9 mouse cellular contexts compared by ENCODE assay signal in genomic region chr6:115361606-115362462, GRCm38 (mm10). TPM values are rescaled to one million over a fixed set of nuclear protein-coding genes. Genes with fewer than 3 reads are reported as not detected.
A peak's percentile ranks its signal among the peaks of the same experiment; 100 is the strongest.
DNase-seq lines count a peak whose midpoint lies in the region; ATAC-seq and TF ChIP-seq lines count a peak whose summit lies in the region.
"Had no signal": no experiment of that assay in that cellular context is flagged by ENCODE, and none has a peak within 500 bp of the region (broad histone marks: within the 10 kb centered on the region; RNA-seq: fewer than 3 reads in every experiment).

No protein-coding gene starts in this region.

- no peak for TF ChIP-seq CTCF in kidney, adult 2 months (conservative IDR thresholded peaks at IDR 0.05; ENCODE audit: insufficient read depth, insufficient read length, low read depth, low read length)

- H3K27me3 ChIP-seq in embryonic facial prominence, embryonic 13.5 days: peaks cover 41% of the 10 kb centered on the region
- peaks cover 24% of the 10 kb centered on the region for H3K27me3 ChIP-seq in heart, embryonic 10.5 days (ENCODE audit: insufficient read depth, poor library complexity, severe bottlenecking)
- H3K27me3 ChIP-seq in kidney, adult 2 months (replicated peaks; ENCODE audit: control insufficient read depth, insufficient read depth, low read length): 0 out of 2 replicates have a peak, but pooled peaks cover 1% of the 10 kb centered on the region
- H3K27me3 ChIP-seq in liver, embryonic 16.5 days (ENCODE audit: control insufficient read depth, insufficient read depth, low read depth, low read length): peaks cover 26% of the 10 kb centered on the region
- H3K27me3 ChIP-seq in myocyte (ENCODE audit: control insufficient read depth, insufficient read depth, insufficient read length): no peaks in the 10 kb centered on the region

- ATAC-seq in embryonic facial prominence, embryonic 13.5 days (ENCODE audit: insufficient number of reproducible peaks, insufficient read depth, low FRiP score, low TSS enrichment, low read depth): peak; percentile 62; the same call in 1 of the 2 replicates
- no peak for ATAC-seq in liver, embryonic 16.5 days (ENCODE audit: low read depth)

- H3K4me2 ChIP-seq in embryonic facial prominence, embryonic 13.5 days: peak overlapping the region; percentile 99
- peak overlapping the region; percentile 71 for H3K4me2 ChIP-seq in liver, embryonic 16.5 days (ENCODE audit: low read depth, low read length)
- peak overlapping the region; percentile 76 for H3K4me2 ChIP-seq in myocyte (ENCODE audit: low read depth)

- TF ChIP-seq POLR2A in kidney, adult 2 months (IDR thresholded peaks at IDR 0.05; ENCODE audit: low read depth, low read length): no peak
- TF ChIP-seq POLR2A in myocyte (IDR thresholded peaks at IDR 0.05; ENCODE audit: insufficient read length, low read depth): no peak

- H3K9me3 ChIP-seq in embryonic facial prominence, embryonic 13.5 days: peaks cover 6% of the 10 kb centered on the region
- no peaks in the 10 kb centered on the region for H3K9me3 ChIP-seq in heart, embryonic 10.5 days
- H3K9me3 ChIP-seq in liver, embryonic 16.5 days (replicated peaks; ENCODE audit: control insufficient read depth, low read length): no peaks in the 10 kb centered on the region

- H3ac ChIP-seq in myocyte (ENCODE audit: control insufficient read depth, insufficient read length): peak overlapping the region; percentile 30

- DNase-seq in layer of hippocampus, adult 8-10 months (ENCODE audit: low spot score in 2 of 2): peak; percentile 6 to 9
- DNase-seq in layer of hippocampus, adult 9-11 months: no peak
- peak; percentile 77 for DNase-seq in heart, embryonic 10.5 days (ENCODE audit: low spot score)
- no peak for DNase-seq in kidney, adult 2 months
- DNase-seq in thymus, postnatal 0 days (ENCODE audit: low spot score): peak; percentile 25

- H3K9ac ChIP-seq in embryonic facial prominence, embryonic 13.5 days: peak overlapping the region; percentile 72
- 0 out of 2 replicates have a peak overlapping the region, but pooled peaks have one; percentile 41 for H3K9ac ChIP-seq in liver, embryonic 16.5 days (ENCODE audit: low read depth, low read length)

- peak overlapping the region; percentile 59 for H3K4me3 ChIP-seq in embryonic facial prominence, embryonic 13.5 days
- H3K4me3 ChIP-seq in heart, embryonic 10.5 days: peak overlapping the region; percentile 78
- peak overlapping the region; percentile 63 for H3K4me3 ChIP-seq in kidney, adult 2 months (ENCODE audit: insufficient read depth, low read depth, low read length)
- peak overlapping the region; percentile 56 for H3K4me3 ChIP-seq in liver, embryonic 16.5 days (ENCODE audit: low read depth, low read length)
- peak overlapping the region; percentile 29 for H3K4me3 ChIP-seq in myocyte

- peaks cover 14% of the 10 kb centered on the region for H3K4me1 ChIP-seq in embryonic facial prominence, embryonic 13.5 days
- H3K4me1 ChIP-seq in heart, embryonic 10.5 days: peaks cover 15% of the 10 kb centered on the region
- no peaks in the 10 kb centered on the region for H3K4me1 ChIP-seq in kidney, adult 2 months (ENCODE audit: control insufficient read depth, insufficient read depth, low read length)
- H3K4me1 ChIP-seq in liver, embryonic 16.5 days (ENCODE audit: control insufficient read depth, low read depth, low read length): peaks cover 2% of the 10 kb centered on the region

- H3K79me2 ChIP-seq in myocyte (ENCODE audit: control insufficient read depth, insufficient read depth): no peaks in the 10 kb centered on the region

- no peaks in the 10 kb centered on the region for H3K36me3 ChIP-seq in embryonic facial prominence, embryonic 13.5 days
- no peaks in the 10 kb centered on the region for H3K36me3 ChIP-seq in heart, embryonic 10.5 days
- H3K36me3 ChIP-seq in kidney, adult 2 months (ENCODE audit: control insufficient read depth, insufficient read depth, low read length): no peaks in the 10 kb centered on the region
- no peaks in the 10 kb centered on the region for H3K36me3 ChIP-seq in liver, embryonic 16.5 days (ENCODE audit: control insufficient read depth, insufficient read depth)
- no peaks in the 10 kb centered on the region for H3K36me3 ChIP-seq in myocyte (ENCODE audit: control insufficient read depth, insufficient read depth)
- H3K36me3 ChIP-seq: G1E had no signal

- no peak overlapping the region for H3K27ac ChIP-seq in embryonic facial prominence, embryonic 13.5 days
- H3K27ac ChIP-seq in heart, embryonic 10.5 days: no peak overlapping the region
- H3K27ac ChIP-seq in kidney, adult 2 months (ENCODE audit: insufficient read depth, low read depth, low read length): no peak overlapping the region
- H3K27ac ChIP-seq in liver, embryonic 16.5 days (ENCODE audit: low read length): no peak overlapping the region

- WGBS in embryonic facial prominence, embryonic 13.5 days: 2% methylated on average over 48 of the region's 48 CpGs
- WGBS in heart, embryonic 10.5 days: under 1% methylated on average over 48 of the region's 48 CpGs
- WGBS in kidney, adult 2 months: 8% methylated on average over 48 of the region's 48 CpGs
- WGBS in liver, embryonic 16.5 days (ENCODE audit: insufficient replicate concordance): 2% methylated on average over 48 of the region's 48 CpGs

TF ChIP-seq in myocyte, 11 proteins besides CTCF, POLR2A, EP300 and RAD21:
- TF ChIP-seq CEBPB (IDR thresholded peaks at IDR 0.05; ENCODE audit: insufficient read depth, poor library complexity, severe bottlenecking) (no peak), USF1 (IDR thresholded peaks at IDR 0.05; ENCODE audit: low read depth) (no peak), SRF (IDR thresholded peaks at IDR 0.05; ENCODE audit: control insufficient read depth, insufficient read length, low read depth) (no peak)
TF ChIP-seq in myocyte: peak in this region for 0.

RNA-seq across cellular contexts. Expression of gene Pparg, which starts 1.1 kb away (rescaled TPM):
- total RNA-seq in layer of hippocampus, adult 8-10 months (2022): 1 to 10 TPM; 1.9 to 4.5 (median 3.6) TPM
- polyA plus RNA-seq in embryonic facial prominence, embryonic 13.5 days (2015; fragmentation: Nextera tagmentation; extraction: Ambion mirVana): 1.6 and 1.8 TPM in 2 replicates
- 0.88 and 1.3 TPM in 2 replicates for polyA plus RNA-seq in heart, embryonic 10.5 days (2016; fragmentation: Nextera tagmentation; extraction: Ambion mirVana)
- polyA plus RNA-seq in kidney, adult 2 months (2012; rRNA removed): 12.8 and 13.5 TPM in 2 replicates
- 1.5 and 1.7 TPM in 2 replicates for polyA plus RNA-seq in liver, embryonic 16.5 days (2015; fragmentation: Nextera tagmentation; extraction: Ambion mirVana)
- 2.2 TPM for polyA plus RNA-seq in myocyte (2012; fragmentation: generic; extraction: Trizol)
- 4.7 and 5.9 TPM in 2 replicates for polyA plus RNA-seq in thymus, postnatal 0 days (2015; fragmentation: Nextera tagmentation; extraction: Ambion mirVana)
- total RNA-seq: G1E had no signal
- polyA plus RNA-seq: G1E had no signal

Comparison
In these comparisons a context has a peak if more than half of its experiments do, and no peak if none do; other contexts are left out.
1. DNase-seq: peak in layer of hippocampus, adult 8-10 months (2 of 2), heart, embryonic 10.5 days (single experiment) and thymus, postnatal 0 days (single experiment); none in layer of hippocampus, adult 9-11 months (single experiment) and kidney, adult 2 months (single experiment).
2. Peak in every context shown above with its lines, with median percentiles within 50 percentile points of each other: H3K4me2 ChIP-seq and H3K4me3 ChIP-seq.